In the genomic region with DNA sequence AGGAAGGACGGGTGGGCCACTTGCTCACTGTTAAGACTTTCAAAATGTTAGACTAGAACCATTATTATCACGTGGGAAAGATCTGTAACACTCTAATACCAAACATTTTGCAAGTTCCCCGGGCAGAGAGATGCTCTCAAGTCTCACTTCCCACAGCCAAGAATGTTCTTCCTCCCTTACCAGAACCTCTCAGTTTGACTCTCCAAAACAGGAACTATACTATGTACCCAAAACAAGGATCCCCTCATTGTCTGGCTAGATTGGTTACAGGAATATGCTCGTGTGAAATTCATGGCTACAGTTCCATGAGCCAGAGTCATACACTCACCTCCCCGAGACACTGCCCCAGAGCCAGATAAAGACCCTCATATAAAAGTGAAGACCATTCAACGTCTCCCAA, we compare ENCODE assay signal across 24 mouse cellular contexts. TPM values are rescaled to one million over a fixed set of nuclear protein-coding genes. Genes with fewer than 3 reads are reported as not detected.
DNase-seq lines count a peak whose midpoint lies in the region; ATAC-seq and TF ChIP-seq lines count a peak whose summit lies in the region.
"Had no signal": no experiment of that assay in that cellular context is flagged by ENCODE, and none has a peak within 500 bp of the region (broad histone marks: within the 10 kb centered on the region; RNA-seq: fewer than 3 reads in every experiment).

No protein-coding gene starts in this region.

- TF ChIP-seq EP300 in lung, postnatal 0 days (IDR thresholded peaks at IDR 0.05) = no peak

- no peak overlapping the region for H3K9ac ChIP-seq in lung, postnatal 0 days (replicated peaks; ENCODE audit: low read depth)
- H3K9ac ChIP-seq in hindbrain, embryonic 16.5 days (ENCODE audit: low read depth, low read length) = no peak overlapping the region
- H3K9ac ChIP-seq: forebrain, embryonic 13.5 days; kidney, embryonic 15.5 days; liver, embryonic 15.5 days; neural tube, embryonic 15.5 days; stomach, embryonic 15.5 days had no signal

- ATAC-seq in lung, postnatal 0 days = no peak
- no peak for ATAC-seq in hindbrain, embryonic 16.5 days
- ATAC-seq: forebrain, embryonic 13.5 days; intestine, postnatal 0 days; midbrain, embryonic 16.5 days had no signal

- TF ChIP-seq POLR2A in bone marrow macrophage, adult 2 months (IDR thresholded peaks at IDR 0.05; ENCODE audit: borderline replicate concordance, low read depth, low read length) = no peak

- intact Hi-C loops in gastrocnemius, adult 2 months (cut with DNase I) = no loop called here

- H3K36me3 ChIP-seq in lung, postnatal 0 days (ENCODE audit: insufficient read depth, low read length) = no peaks in the 10 kb centered on the region
- H3K36me3 ChIP-seq in hindbrain, embryonic 16.5 days (ENCODE audit: control insufficient read depth, insufficient read depth, low read length) = no peaks in the 10 kb centered on the region
- H3K36me3 ChIP-seq: liver, embryonic 15.5 days; neural tube, embryonic 15.5 days; stomach, embryonic 15.5 days had no signal

- no peaks in the 10 kb centered on the region for H3K27me3 ChIP-seq in lung, postnatal 0 days (replicated peaks; ENCODE audit: insufficient read depth, low read length)
- H3K27me3 ChIP-seq in hindbrain, embryonic 16.5 days (replicated peaks; ENCODE audit: control insufficient read depth, insufficient read depth, low read length) = no peaks in the 10 kb centered on the region
- H3K27me3 ChIP-seq: forebrain, embryonic 13.5 days; kidney, embryonic 15.5 days; liver, embryonic 15.5 days; neural tube, embryonic 15.5 days; stomach, embryonic 15.5 days had no signal

- no peaks in the 10 kb centered on the region for H3K4me1 ChIP-seq in lung, postnatal 0 days (ENCODE audit: insufficient read depth, low read depth, low read length)
- peaks cover 17% of the 10 kb centered on the region for H3K4me1 ChIP-seq in bone marrow macrophage, adult 2 months (ENCODE audit: control insufficient read depth, insufficient read depth, low read length)
- no peaks in the 10 kb centered on the region for H3K4me1 ChIP-seq in hindbrain, embryonic 16.5 days (ENCODE audit: control insufficient read depth, insufficient read depth, low read depth, low read length)
- H3K4me1 ChIP-seq: forebrain, embryonic 13.5 days; liver, embryonic 15.5 days; neural tube, embryonic 15.5 days; stomach, embryonic 15.5 days had no signal

- no peaks in the 10 kb centered on the region for H3K9me3 ChIP-seq in lung, postnatal 0 days (ENCODE audit: low read length)
- H3K9me3 ChIP-seq in hindbrain, embryonic 16.5 days (ENCODE audit: control insufficient read depth, low read length) = no peaks in the 10 kb centered on the region
- H3K9me3 ChIP-seq: forebrain, embryonic 13.5 days; heart, embryonic 10.5 days; kidney, embryonic 15.5 days; liver, embryonic 15.5 days; neural tube, embryonic 15.5 days; stomach, embryonic 15.5 days had no signal

- H3K27ac ChIP-seq in lung, postnatal 0 days (ENCODE audit: low read length) = no peak overlapping the region
- H3K27ac ChIP-seq in bone marrow macrophage, adult 2 months (ENCODE audit: insufficient read depth, low read depth, low read length) = peak overlapping the region; percentile 19
- H3K27ac ChIP-seq in hindbrain, embryonic 16.5 days (ENCODE audit: low read depth, low read length) = no peak overlapping the region
- no peak overlapping the region for H3K27ac ChIP-seq in gastrocnemius, adult 2 months
- H3K27ac ChIP-seq: forebrain, embryonic 13.5 days; heart, embryonic 10.5 days; kidney, embryonic 15.5 days; left cerebral cortex, adult 2 months; liver, embryonic 15.5 days; neural tube, embryonic 15.5 days; stomach, embryonic 15.5 days had no signal

- H3K4me3 ChIP-seq in lung, postnatal 0 days (ENCODE audit: low read depth, low read length) = no peak overlapping the region
- no peak overlapping the region for H3K4me3 ChIP-seq in bone marrow macrophage, adult 2 months (ENCODE audit: insufficient read depth, low read length)
- no peak overlapping the region for H3K4me3 ChIP-seq in hindbrain, embryonic 16.5 days (ENCODE audit: low read length)
- H3K4me3 ChIP-seq in gastrocnemius, adult 2 months = no peak overlapping the region
- H3K4me3 ChIP-seq: forebrain, embryonic 13.5 days; heart, embryonic 10.5 days; kidney, embryonic 15.5 days; left cerebral cortex, adult 2 months; liver, embryonic 15.5 days; neural tube, embryonic 15.5 days; stomach, embryonic 15.5 days had no signal

- DNase-seq in lung, postnatal 0 days (ENCODE audit: low spot score) = peak; percentile 30
- no peak for DNase-seq in lung, postnatal 4 days
- DNase-seq in A20 (ENCODE audit: low read depth, low spot score) = peak; percentile 79
- DNase-seq in monocyte, adult 2 months (ENCODE audit: low read depth in 1 of 2, low spot score in 2 of 2) = peak; percentile 10 to 36
- DNase-seq in thymus, postnatal 4 days = no peak
- no peak for DNase-seq in gastrocnemius, adult 2 months
- DNase-seq: adrenal gland, postnatal 25 days; cerebellum, adult 11 months; cerebellum, postnatal 14 days; kidney, postnatal 36 days; liver; right cerebral cortex, adult 18-20 months; thymus, postnatal 25 days had no signal

- no peak overlapping the region for H3K4me2 ChIP-seq in lung, postnatal 0 days (replicated peaks; ENCODE audit: low read depth, low read length)
- H3K4me2 ChIP-seq in hindbrain, embryonic 16.5 days (ENCODE audit: low read length) = no peak overlapping the region
- H3K4me2 ChIP-seq: forebrain, embryonic 13.5 days; kidney, embryonic 15.5 days; liver, embryonic 15.5 days; neural tube, embryonic 15.5 days; stomach, embryonic 15.5 days had no signal

- 67% methylated on average over 6 of the region's 6 CpGs for WGBS in lung, postnatal 0 days
- WGBS in hindbrain, embryonic 16.5 days = 83% methylated on average over 6 of the region's 6 CpGs

- no peak for TF ChIP-seq CTCF in lung, postnatal 0 days (IDR thresholded peaks at IDR 0.05)
- no peak for TF ChIP-seq CTCF in bone marrow macrophage, adult 2 months (IDR thresholded peaks at IDR 0.05; ENCODE audit: low read depth, low read length)
- no peak for TF ChIP-seq CTCF in gastrocnemius, adult 2 months (IDR thresholded peaks at IDR 0.05)

RNA-seq across cellular contexts. Expression of gene Tram2, which starts 43.2 kb away (rescaled TPM):
- polyA plus RNA-seq in lung, postnatal 0 days (2015; fragmentation: Nextera tagmentation; extraction: Ambion mirVana) = 8.1 and 8.3 TPM in 2 replicates
- polyA plus RNA-seq in bone marrow macrophage, adult 2 months (2012; ENCODE audit: insufficient read depth, insufficient read length, missing spikeins) = 7.5 and 7.8 TPM in 2 replicates
- polyA plus RNA-seq in hindbrain, embryonic 16.5 days (2015; fragmentation: Nextera tagmentation; extraction: Ambion mirVana) = 1.6 and 2.5 TPM in 2 replicates
- total RNA-seq in gastrocnemius, adult 2 months (2021) = 1 to 10 TPM; 2.6 to 3.4 TPM

Comparison
In these comparisons a context has a peak if more than half of its experiments do, and no peak if none do; other contexts are left out.
1. DNase-seq: peak in lung, postnatal 0 days (single experiment), A20 (single experiment) and monocyte, adult 2 months (2 of 2); none in lung, postnatal 4 days (0 of 2), thymus, postnatal 4 days (single experiment) and gastrocnemius, adult 2 months (single experiment).